In the genomic region with DNA sequence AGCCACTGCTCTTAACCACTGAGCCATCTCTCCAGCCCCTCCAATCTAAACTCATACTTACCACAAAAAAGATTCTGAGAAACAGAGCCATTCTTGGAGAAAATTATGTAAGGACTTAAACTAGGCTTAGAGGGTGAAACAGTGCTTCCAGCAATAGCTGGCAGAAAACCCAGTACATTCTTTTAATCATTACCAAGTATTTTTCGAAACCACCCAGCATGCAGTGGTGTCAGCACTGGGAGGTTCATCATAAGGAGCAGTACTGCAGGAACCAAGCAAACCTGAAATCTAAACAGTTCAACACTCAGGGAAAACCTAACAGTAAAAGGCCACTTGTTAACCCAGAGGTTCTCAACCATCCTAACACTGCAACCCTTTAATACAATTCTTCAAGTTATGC, we compare ENCODE assay signal across 17 mouse cellular contexts.
DNase-seq lines count a peak whose midpoint lies in the region; ATAC-seq lines count a peak whose summit lies in the region.
"Had no signal": no experiment of that assay in that cellular context is flagged by ENCODE, and none has a peak within 500 bp of the region (broad histone marks: within the 10 kb centered on the region; RNA-seq: fewer than 3 reads in every experiment).

No protein-coding gene starts in this region.

- H3K4me3 ChIP-seq in kidney, embryonic 16.5 days (ENCODE audit: low read length), result no peak overlapping the region
- H3K4me3 ChIP-seq in hindbrain, embryonic 14.5 days (replicated peaks; ENCODE audit: low read length), result no peak overlapping the region
- H3K4me3 ChIP-seq: megakaryocyte, embryonic 14.5 days had no signal

- ATAC-seq in kidney, embryonic 16.5 days (ENCODE audit: low FRiP score, low TSS enrichment), result peak; percentile 65; the same call in 1 of the 2 replicates
- no peak for ATAC-seq in hindbrain, embryonic 14.5 days (ENCODE audit: low FRiP score)
- ATAC-seq: forebrain, postnatal 0 days; hindbrain, embryonic 16.5 days; intestine, postnatal 0 days; liver, postnatal 0 days had no signal

- H3K4me2 ChIP-seq in kidney, embryonic 16.5 days (replicated peaks; ENCODE audit: low read depth, low read length), result no peak overlapping the region
- no peak overlapping the region for H3K4me2 ChIP-seq in hindbrain, embryonic 14.5 days (replicated peaks)
- H3K4me2 ChIP-seq: heart, embryonic 11.5 days had no signal

- H3K36me3 ChIP-seq in kidney, embryonic 16.5 days (ENCODE audit: insufficient read depth, low read length), result 0 out of 2 replicates have a peak, but pooled peaks cover 3% of the 10 kb centered on the region
- H3K36me3 ChIP-seq in hindbrain, embryonic 14.5 days (replicated peaks; ENCODE audit: control insufficient read depth, insufficient read depth), result no peaks in the 10 kb centered on the region

- H3K9me3 ChIP-seq in kidney, embryonic 16.5 days (ENCODE audit: low read length), result no peaks in the 10 kb centered on the region
- no peaks in the 10 kb centered on the region for H3K9me3 ChIP-seq in hindbrain, embryonic 14.5 days (ENCODE audit: control insufficient read depth, low read length)
- H3K9me3 ChIP-seq: megakaryocyte, embryonic 14.5 days had no signal

- H3K4me1 ChIP-seq in kidney, embryonic 16.5 days (ENCODE audit: insufficient read depth, low read length), result no peaks in the 10 kb centered on the region
- H3K4me1 ChIP-seq in hindbrain, embryonic 14.5 days (replicated peaks; ENCODE audit: control insufficient read depth, insufficient read depth, low read length), result no peaks in the 10 kb centered on the region

- peak; percentile 29 to 32 for DNase-seq in heart, adult 9 months (ENCODE audit: low spot score in 2 of 2)
- no peak for DNase-seq in heart, postnatal 25 days (ENCODE audit: low spot score)
- DNase-seq in lung, postnatal 10 days, result peak; percentile 28
- DNase-seq in lung, postnatal 4 days, result no peak
- no peak for DNase-seq in hindbrain, embryonic 14.5 days (ENCODE audit: low spot score)
- no peak for DNase-seq in layer of hippocampus, postnatal 10 days (ENCODE audit: low spot score in 2 of 2)
- DNase-seq: adrenal gland, adult 2 months; cerebellum, adult 18-20 months; forebrain, postnatal 0 days; layer of hippocampus, adult 9-11 months; liver, postnatal 0 days; thymus, postnatal 4 days had no signal

- intact Hi-C loops in heart, postnatal 25 days (cut with DNase I), result no loop called here

- no peak overlapping the region for H3K9ac ChIP-seq in kidney, embryonic 16.5 days (replicated peaks; ENCODE audit: low read length)
- no peak overlapping the region for H3K9ac ChIP-seq in hindbrain, embryonic 14.5 days
- H3K9ac ChIP-seq: forebrain, postnatal 0 days; liver, postnatal 0 days had no signal

- H3K27me3 ChIP-seq in kidney, embryonic 16.5 days (ENCODE audit: insufficient read depth, low read length), result no peaks in the 10 kb centered on the region
- no peaks in the 10 kb centered on the region for H3K27me3 ChIP-seq in hindbrain, embryonic 14.5 days (ENCODE audit: control insufficient read depth, insufficient read depth, low read length)

- H3K27ac ChIP-seq in kidney, embryonic 16.5 days (ENCODE audit: low read length), result peak overlapping the region; percentile 38; the same call in 1 of the 2 replicates
- H3K27ac ChIP-seq in hindbrain, embryonic 14.5 days, result no peak overlapping the region

- WGBS in kidney, embryonic 16.5 days, result 74% methylated on average over 1 of the region's 1 CpGs
- 86% methylated on average over 1 of the region's 1 CpGs for WGBS in hindbrain, embryonic 14.5 days

Comparison
In these comparisons a context has a peak if more than half of its experiments do, and no peak if none do; other contexts are left out.
1. DNase-seq: peak in heart, adult 9 months (2 of 2) and lung, postnatal 10 days (single experiment); none in heart, postnatal 25 days (single experiment), lung, postnatal 4 days (0 of 2), hindbrain, embryonic 14.5 days (single experiment) and layer of hippocampus, postnatal 10 days (0 of 2).